Mouse (Mus musculus) testis, postnatal 10 days (tissue): ENCODE results near the gene Gmppa.

ENCODE experiments used
- DNase-seq: peaks from one replicate; pipeline ENCODE4 v3.0.0; 2021; ENCODE audit warnings: low spot score

The Gmppa gene

DNA sequence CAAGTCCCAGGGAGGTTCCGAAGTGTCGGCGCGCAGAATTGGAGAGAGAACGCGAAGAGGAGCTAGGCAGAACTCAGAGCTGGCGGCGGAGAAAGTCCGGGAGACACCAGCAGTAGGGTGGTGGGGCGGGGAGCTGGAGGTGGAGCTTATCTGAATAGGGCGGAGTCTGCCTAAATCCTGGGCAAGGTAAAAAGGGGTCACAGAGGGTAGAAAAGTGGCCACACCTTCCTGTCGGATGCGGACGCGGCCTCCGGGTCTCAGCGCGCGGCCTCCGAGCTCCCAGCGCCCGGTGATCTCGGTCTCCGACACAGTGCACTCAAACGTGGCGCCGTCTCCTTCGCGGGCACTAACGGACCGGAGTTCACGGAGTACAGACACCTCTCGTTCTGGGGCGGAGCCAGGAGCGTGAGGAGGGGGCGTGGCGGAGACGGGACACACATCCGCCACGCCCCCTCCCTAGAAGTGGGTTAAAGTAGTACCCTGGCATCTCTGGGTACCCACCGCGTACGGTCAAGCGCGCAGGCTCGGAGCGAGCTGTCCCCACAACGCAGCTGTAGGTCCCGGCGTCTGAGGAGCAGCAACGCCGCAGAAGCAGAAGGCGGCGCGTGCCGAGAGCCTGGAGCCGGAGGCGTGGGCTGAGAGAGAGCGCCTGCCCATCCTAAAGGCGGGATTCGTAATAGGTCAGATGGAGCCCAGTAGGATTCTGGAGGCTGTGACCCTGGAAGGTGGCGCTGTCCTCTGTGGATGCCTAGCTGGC, 51.9 kb downstream of the Gmppa start:
- peak; percentile 90 for DNase-seq

DNA sequence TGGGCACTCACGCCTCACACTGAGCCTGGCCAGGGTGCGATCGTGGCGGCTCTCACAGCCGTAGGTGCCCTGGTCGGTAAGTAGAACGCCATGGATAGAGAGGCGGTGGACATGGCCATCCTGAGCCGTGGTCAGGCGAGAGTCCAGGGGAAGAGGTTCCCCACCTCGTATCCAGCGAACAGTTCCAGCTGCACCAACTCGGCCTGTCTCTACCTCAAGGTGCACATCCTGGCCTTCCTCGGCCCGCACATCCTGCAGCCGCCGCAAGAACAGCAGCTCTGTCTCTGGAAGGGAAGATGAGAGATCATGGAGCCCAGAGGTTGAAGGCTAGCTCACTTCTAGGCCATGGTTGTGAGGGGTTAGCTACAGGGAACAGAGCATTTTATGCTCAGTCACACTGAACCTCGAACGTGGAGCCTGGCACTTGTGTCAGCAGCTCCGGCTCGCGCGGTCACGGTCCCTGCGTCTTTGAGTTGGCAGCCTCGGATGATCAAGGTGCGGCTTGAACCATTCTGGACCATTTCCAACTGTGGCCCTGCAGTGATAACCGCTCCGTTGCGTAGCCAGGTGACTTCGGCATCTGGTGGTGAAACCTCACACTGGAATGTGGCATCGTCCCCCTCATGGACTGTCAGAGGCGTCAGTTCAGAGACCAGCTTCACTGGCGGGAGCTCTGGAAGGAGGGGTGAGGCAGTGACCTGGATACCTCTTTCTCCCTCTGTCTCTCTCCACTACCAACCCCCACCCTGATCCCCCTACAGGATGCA, 55.2 kb downstream of the Gmppa start:
- DNase-seq = no peak

DNA sequence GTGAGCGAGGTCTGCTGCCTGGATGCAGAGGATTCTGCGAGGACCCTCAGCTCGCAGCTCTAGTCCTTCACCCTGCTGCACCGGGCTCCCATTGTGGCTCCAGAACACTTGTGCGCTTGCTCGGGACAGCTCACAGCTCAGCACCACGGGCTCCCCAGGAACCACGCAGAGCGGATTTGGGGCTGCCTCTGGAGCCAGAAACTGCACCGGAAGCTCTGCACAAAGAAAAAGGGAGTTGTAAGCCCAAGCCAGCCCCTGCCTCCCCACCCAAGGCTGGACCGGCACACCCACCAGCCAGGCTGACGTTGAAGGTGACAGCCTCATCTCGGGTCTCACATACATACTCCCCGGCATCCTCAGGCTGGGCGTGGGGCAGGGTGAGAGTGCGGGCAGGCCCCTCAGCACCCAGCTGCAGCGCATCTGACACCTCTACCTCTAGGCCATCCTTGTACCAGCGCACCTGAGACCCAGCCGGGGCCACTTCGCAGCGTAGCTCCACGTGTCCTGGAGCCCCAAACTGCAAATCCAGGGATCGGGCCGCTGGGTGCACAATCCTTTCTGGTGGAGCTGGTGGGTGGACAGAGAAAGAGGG, 56.9 kb downstream of the Gmppa start:
- no peak for DNase-seq
